Mouse (Mus musculus) stomach, embryonic 16.5 days (tissue): ENCODE results near the gene Ntn1. TPM values are rescaled to one million over a fixed set of nuclear protein-coding genes. Genes with fewer than 3 reads are reported as not detected.
A peak's percentile ranks its signal among the peaks of the same experiment; 100 is the strongest.

Source experiments
- ATAC-seq: fragments of 200-750 bp; cut with Nextera tagmentation; 2 replicates; pipeline ENCODE4 v1.8.0; 2017; ENCODE audit warnings: moderate number of reproducible peaks, moderate TSS enrichment; ENCODE audit not compliant: insufficient read depth, low FRiP score
- H3K27ac ChIP-seq: fragments of 300-500 bp; sonication (generic); 2 replicates; pipeline ENCODE4 v1.5.1; 2014; ENCODE audit warnings: low read length
- H3K27me3 ChIP-seq: fragments of 300-500 bp; sonication (generic); 2 replicates; pipeline ENCODE4 v1.6.1; 2014; ENCODE audit warnings: low read length, control low read depth, mixed read lengths; ENCODE audit not compliant: control insufficient read depth, insufficient read depth
- H3K36me3 ChIP-seq: fragments of 300-500 bp; sonication (generic); 2 replicates; pipeline ENCODE4 v1.6.1; 2014; ENCODE audit warnings: low read length; ENCODE audit not compliant: control insufficient read depth, insufficient read depth
- H3K4me1 ChIP-seq: fragments of 300-500 bp; sonication (generic); 2 replicates; pipeline ENCODE4 v1.6.1; 2014; ENCODE audit warnings: low read length, control low read depth, mixed read lengths; ENCODE audit not compliant: control insufficient read depth, insufficient read depth
- H3K4me2 ChIP-seq: fragments of 300-500 bp; sonication (generic); 2 replicates; pipeline ENCODE4 v1.6.1; 2014; ENCODE audit warnings: low read depth, low read length, mixed read lengths
- H3K4me3 ChIP-seq: fragments of 300-500 bp; sonication (generic); replicated peaks from 2 replicates; pipeline ENCODE4 v1.5.1; 2014; ENCODE audit warnings: mild to moderate bottlenecking, low read length
- H3K9ac ChIP-seq: fragments of 300-500 bp; sonication (generic); 2 replicates; pipeline ENCODE4 v1.6.1; 2014; ENCODE audit warnings: low read length
- H3K9me3 ChIP-seq: fragments of 300-500 bp; sonication (generic); replicated peaks from 2 replicates; pipeline ENCODE4 v1.6.1; 2016; ENCODE audit warnings: low read length, control low read depth; ENCODE audit not compliant: control insufficient read depth
- WGBS: fragments of 180-500 bp; shearing (Covaris S2); extraction: QIAGEN DNeasy Blood & Tissue Kit; methylation state at CpG from one replicate; pipeline ENCODE4 v1.1.7; 2014; 5-methylcytosine and 5-hydroxymethylcytosine counted together
- polyA plus RNA-seq: library from polyadenylated mRNA; unstranded; fragments of >200 nt; fragmentation: Nextera tagmentation; extraction: Ambion mirVana; gene quantifications from 2 replicates; pipeline ENCODE4 v1.2.1, GENCODE M21; 2015

Ntn1 gene
- polyA plus RNA-seq, 1 experiment from 2014 or later, result 13.5 TPM

- 2% methylated on average over 47 of the region's 47 CpGs for WGBS
- no peaks in the 10 kb centered on the region for H3K36me3 ChIP-seq
- peaks cover 26% of the 10 kb centered on the region for H3K27me3 ChIP-seq
- H3K4me1 ChIP-seq, result 0 out of 2 replicates have a peak, but pooled peaks cover 4% of the 10 kb centered on the region
- no peak overlapping the region for H3K27ac ChIP-seq
- H3K4me2 ChIP-seq, result peak overlapping the region; percentile 96
- peak overlapping the region; percentile 71 for H3K9ac ChIP-seq
- H3K9me3 ChIP-seq, result no peaks in the 10 kb centered on the region
- no peak; the same call in 1 of the 2 replicates for ATAC-seq
- H3K4me3 ChIP-seq, result peak overlapping the region; percentile 53
These were observed 1.0 kb downstream of the Ntn1 start for GRCm38 (mm10) chr11:68399548-68400020.

- Histone ChIP-seq H3K36me3 (no peaks in the 10 kb centered on the region), H3K27me3 (peaks cover 26% of the 10 kb centered on the region), H3K4me1 (0 out of 2 replicates have a peak, but pooled peaks cover 4% of the 10 kb centered on the region), H3K9ac (peak overlapping the region; percentile 71), H3K4me3 (peak overlapping the region; percentile 53), H3K9me3 (no peaks in the 10 kb centered on the region), H3K27ac (no peak overlapping the region), H3K4me2 (peak overlapping the region; percentile 96)
- WGBS, result 32% methylated on average over 24 of the region's 24 CpGs
- ATAC-seq, result no peak
These were observed 1.6 kb downstream of the Ntn1 start for GRCm38 (mm10) chr11:68398891-68399547.

- no peaks in the 10 kb centered on the region for H3K36me3 ChIP-seq
- H3K27ac ChIP-seq, result no peak overlapping the region
- peaks cover 4% of the 10 kb centered on the region; the same call in 1 of the 2 replicates for H3K4me1 ChIP-seq
- no peaks in the 10 kb centered on the region for H3K9me3 ChIP-seq
- no peak overlapping the region for H3K9ac ChIP-seq
- peaks cover 41% of the 10 kb centered on the region for H3K27me3 ChIP-seq
- no peak for ATAC-seq
- 77% methylated on average over 5 of the region's 5 CpGs for WGBS
- no peak overlapping the region for H3K4me3 ChIP-seq
- no peak overlapping the region for H3K4me2 ChIP-seq
These were observed 5.1 kb downstream of the Ntn1 start for GRCm38 (mm10) chr11:68395546-68395945.

- peaks cover 4% of the 10 kb centered on the region; the same call in 1 of the 2 replicates for H3K4me1 ChIP-seq
- ATAC-seq, result no peak
- no peak overlapping the region for H3K9ac ChIP-seq
- no peak overlapping the region for H3K27ac ChIP-seq
- H3K9me3 ChIP-seq, result no peaks in the 10 kb centered on the region
- 49% methylated on average over 4 of the region's 4 CpGs for WGBS
- H3K36me3 ChIP-seq, result no peaks in the 10 kb centered on the region
- no peak overlapping the region for H3K4me2 ChIP-seq
- peaks cover 45% of the 10 kb centered on the region for H3K27me3 ChIP-seq
- no peak overlapping the region for H3K4me3 ChIP-seq
These were observed 5.9 kb downstream of the Ntn1 start for GRCm38 (mm10) chr11:68394749-68395148.

GRCm38 (mm10) chr11:68393897-68394490, 6.6 kb downstream of the Ntn1 start:
- no peak overlapping the region for H3K4me3 ChIP-seq
- peaks cover 43% of the 10 kb centered on the region for H3K27me3 ChIP-seq
- no peak overlapping the region for H3K4me2 ChIP-seq
- H3K4me1 ChIP-seq, result no peaks in the 10 kb centered on the region; the same call in 1 of the 2 replicates
- no peaks in the 10 kb centered on the region for H3K36me3 ChIP-seq
- no peak for ATAC-seq
- WGBS, result 64% methylated on average over 2 of the region's 2 CpGs
- no peak overlapping the region for H3K9ac ChIP-seq
- no peak overlapping the region for H3K27ac ChIP-seq
- H3K9me3 ChIP-seq, result no peaks in the 10 kb centered on the region

- Histone ChIP-seq H3K9me3 (no peaks in the 10 kb centered on the region), H3K36me3 (no peaks in the 10 kb centered on the region), H3K4me2 (no peak overlapping the region), H3K27me3 (peaks cover 24% of the 10 kb centered on the region), H3K4me3 (no peak overlapping the region), H3K4me1 (peaks cover 4% of the 10 kb centered on the region), H3K27ac (no peak overlapping the region), H3K9ac (no peak overlapping the region)
- 16% methylated on average over 19 of the region's 19 CpGs for WGBS
- no peak for ATAC-seq
These were observed 10.0 kb downstream of the Ntn1 start for GRCm38 (mm10) chr11:68390381-68391287.

GRCm38 (mm10) chr11:68389621-68390020, 11.0 kb downstream of the Ntn1 start:
- no peaks in the 10 kb centered on the region for H3K36me3 ChIP-seq
- ATAC-seq, result no peak
- H3K27me3 ChIP-seq, result peaks cover 32% of the 10 kb centered on the region
- no peaks in the 10 kb centered on the region for H3K9me3 ChIP-seq
- 22% methylated on average over 8 of the region's 8 CpGs for WGBS
- no peak overlapping the region for H3K4me2 ChIP-seq
- no peak overlapping the region for H3K9ac ChIP-seq
- H3K4me3 ChIP-seq, result no peak overlapping the region
- peaks cover 14% of the 10 kb centered on the region for H3K4me1 ChIP-seq
- H3K27ac ChIP-seq, result no peak overlapping the region

- Histone ChIP-seq H3K27ac (no peak overlapping the region), H3K4me2 (no peak overlapping the region)
- WGBS, result 46% methylated on average over 1 of the region's 1 CpGs
These were observed 12.0 kb downstream of the Ntn1 start for GRCm38 (mm10) chr11:68388655-68389015.

More at GRCm38 (mm10) chr11:68388655-68389015, 12.0 kb downstream of the Ntn1 start:
- Histone ChIP-seq H3K4me1 (peaks cover 16% of the 10 kb centered on the region), H3K9me3 (no peaks in the 10 kb centered on the region), H3K36me3 (no peaks in the 10 kb centered on the region), H3K9ac (no peak overlapping the region), H3K27me3 (peaks cover 32% of the 10 kb centered on the region), H3K4me3 (no peak overlapping the region)
- no peak for ATAC-seq
